Mouse (Mus musculus): ENCODE data around the gene Gm4952. TPM values are rescaled to one million over a fixed set of nuclear protein-coding genes. Genes with fewer than 3 reads are reported as not detected.

The Gm4952 gene
- polyA plus RNA-seq, 1 experiment from 2014 or later = not detected

GRCm38 (mm10) chr19:12596290-12597072 lies 3.3 kb upstream of the Gm4952 start:
- peaks cover 4% of the 10 kb centered on the region; the same call in 1 of the 2 replicates for H3K27me3 ChIP-seq (ENCODE audit: control insufficient read depth, insufficient read depth, low read length)
- H3K36me3 ChIP-seq (replicated peaks; ENCODE audit: control insufficient read depth, insufficient read depth) = no peaks in the 10 kb centered on the region
- H3K27ac ChIP-seq = peak overlapping the region; percentile 86
- no peaks in the 10 kb centered on the region for H3K9me3 ChIP-seq (ENCODE audit: control insufficient read depth, low read length)
- ATAC-seq (ENCODE audit: low FRiP score) (peak; percentile 69), DNase-seq (ENCODE audit: low spot score) (peak; percentile 50)
- peak overlapping the region; percentile 86 for H3K9ac ChIP-seq
- H3K4me2 ChIP-seq (replicated peaks) = peak overlapping the region; percentile 80
- peaks cover 10% of the 10 kb centered on the region; the same call in 1 of the 2 replicates for H3K4me1 ChIP-seq (replicated peaks; ENCODE audit: control insufficient read depth, insufficient read depth, low read length)
- peak overlapping the region; percentile 65 for H3K4me3 ChIP-seq (replicated peaks; ENCODE audit: low read length)
- 17% methylated on average over 23 of the region's 23 CpGs for WGBS

GRCm38 (mm10) chr19:12597073-12597405 lies 2.7 kb upstream of the Gm4952 start:
- H3K4me3 ChIP-seq (replicated peaks; ENCODE audit: low read length) = peak overlapping the region; percentile 65
- no peaks in the 10 kb centered on the region for H3K36me3 ChIP-seq (replicated peaks; ENCODE audit: control insufficient read depth, insufficient read depth)
- 62% methylated on average over 3 of the region's 3 CpGs for WGBS
- H3K4me1 ChIP-seq (replicated peaks; ENCODE audit: control insufficient read depth, insufficient read depth, low read length) = peaks cover 10% of the 10 kb centered on the region; the same call in 1 of the 2 replicates
- no peak overlapping the region for H3K27ac ChIP-seq
- ATAC-seq (ENCODE audit: low FRiP score) (no peak), DNase-seq (ENCODE audit: low spot score) (no peak)
- no peaks in the 10 kb centered on the region for H3K9me3 ChIP-seq (ENCODE audit: control insufficient read depth, low read length)
- peak overlapping the region; percentile 80 for H3K4me2 ChIP-seq (replicated peaks)
- H3K9ac ChIP-seq = peak overlapping the region; percentile 86; the same call in 1 of the 2 replicates
- H3K27me3 ChIP-seq (ENCODE audit: control insufficient read depth, insufficient read depth, low read length) = peaks cover 4% of the 10 kb centered on the region; the same call in 1 of the 2 replicates

- 69% methylated on average over 3 of the region's 3 CpGs for WGBS
- Histone ChIP-seq H3K4me3 (replicated peaks; ENCODE audit: low read length) (no peak overlapping the region), H3K36me3 (replicated peaks; ENCODE audit: control insufficient read depth, insufficient read depth) (no peaks in the 10 kb centered on the region), H3K9me3 (ENCODE audit: control insufficient read depth, low read length) (no peaks in the 10 kb centered on the region), H3K9ac (no peak overlapping the region), H3K27me3 (ENCODE audit: control insufficient read depth, insufficient read depth, low read length) (peaks cover 4% of the 10 kb centered on the region; the same call in 1 of the 2 replicates), H3K4me2 (replicated peaks) (no peak overlapping the region), H3K4me1 (replicated peaks; ENCODE audit: control insufficient read depth, insufficient read depth, low read length) (peaks cover 10% of the 10 kb centered on the region; the same call in 1 of the 2 replicates), H3K27ac (no peak overlapping the region)
- DNase-seq (ENCODE audit: low spot score) = no peak
- no peak for ATAC-seq (ENCODE audit: low FRiP score)
Observed at GRCm38 (mm10) chr19:12598674-12599073, 1.1 kb upstream of the Gm4952 start.

- H3K9me3 ChIP-seq (ENCODE audit: control insufficient read depth, low read length) = no peaks in the 10 kb centered on the region
- H3K4me1 ChIP-seq (replicated peaks; ENCODE audit: control insufficient read depth, insufficient read depth, low read length) = peaks cover 10% of the 10 kb centered on the region; the same call in 1 of the 2 replicates
- H3K4me2 ChIP-seq (replicated peaks) = no peak overlapping the region
- H3K9ac ChIP-seq = no peak overlapping the region
- H3K4me3 ChIP-seq (replicated peaks; ENCODE audit: low read length) = no peak overlapping the region
- no peak for ATAC-seq (ENCODE audit: low FRiP score)
- DNase-seq (ENCODE audit: low spot score) = no peak
- H3K27me3 ChIP-seq (ENCODE audit: control insufficient read depth, insufficient read depth, low read length) = no peaks in the 10 kb centered on the region
- no peaks in the 10 kb centered on the region for H3K36me3 ChIP-seq (replicated peaks; ENCODE audit: control insufficient read depth, insufficient read depth)
- WGBS = 22% methylated on average over 2 of the region's 2 CpGs
- H3K27ac ChIP-seq = no peak overlapping the region
Observed at GRCm38 (mm10) chr19:12600684-12601480, 1.1 kb downstream of the Gm4952 start.

- no peaks in the 10 kb centered on the region for H3K4me1 ChIP-seq (replicated peaks; ENCODE audit: control insufficient read depth, insufficient read depth, low read length)
- ATAC-seq (ENCODE audit: low FRiP score) = no peak
- no peaks in the 10 kb centered on the region for H3K27me3 ChIP-seq (ENCODE audit: control insufficient read depth, insufficient read depth, low read length)
Observed at GRCm38 (mm10) chr19:12608336-12608735, 8.6 kb downstream of the Gm4952 start.

GRCm38 (mm10) chr19:12613646-12614045 lies 13.9 kb downstream of the Gm4952 start:
- H3K9me3 ChIP-seq (ENCODE audit: control insufficient read depth, low read length) = no peaks in the 10 kb centered on the region
- H3K4me1 ChIP-seq (replicated peaks; ENCODE audit: control insufficient read depth, insufficient read depth, low read length) = no peaks in the 10 kb centered on the region
- no peaks in the 10 kb centered on the region for H3K36me3 ChIP-seq (replicated peaks; ENCODE audit: control insufficient read depth, insufficient read depth)
- WGBS = 74% methylated on average over 1 of the region's 1 CpGs
- no peak overlapping the region for H3K9ac ChIP-seq
- H3K4me2 ChIP-seq (replicated peaks) = no peak overlapping the region
- H3K27ac ChIP-seq = no peak overlapping the region
- ATAC-seq (ENCODE audit: low FRiP score) (no peak), DNase-seq (ENCODE audit: low spot score) (no peak)
- H3K27me3 ChIP-seq (ENCODE audit: control insufficient read depth, insufficient read depth, low read length) = no peaks in the 10 kb centered on the region
- H3K4me3 ChIP-seq (replicated peaks; ENCODE audit: low read length) = no peak overlapping the region

More at GRCm38 (mm10) chr19:12608336-12608735, 8.6 kb downstream of the Gm4952 start:
- Histone ChIP-seq H3K36me3 (replicated peaks; ENCODE audit: control insufficient read depth, insufficient read depth) (no peaks in the 10 kb centered on the region), H3K9me3 (ENCODE audit: control insufficient read depth, low read length) (no peaks in the 10 kb centered on the region), H3K27ac (no peak overlapping the region), H3K4me2 (replicated peaks) (no peak overlapping the region), H3K4me3 (replicated peaks; ENCODE audit: low read length) (no peak overlapping the region), H3K9ac (no peak overlapping the region)
- DNase-seq (ENCODE audit: low spot score) = no peak

GRCm38 (mm10) chr19:12633176-12633575 lies 33.4 kb downstream of the Gm4952 start, which contains the start of gene Glyat:
Gene Glyat, plus strand, starts transcription at chr19:12633308.
- no peaks in the 10 kb centered on the region for H3K36me3 ChIP-seq (replicated peaks; ENCODE audit: control insufficient read depth, insufficient read depth)
- no peaks in the 10 kb centered on the region for H3K4me1 ChIP-seq (replicated peaks; ENCODE audit: control insufficient read depth, insufficient read depth, low read length)
- no peak for DNase-seq (ENCODE audit: low spot score)
- no peak for ATAC-seq (ENCODE audit: low FRiP score)
- no peak within 1 kb of the TSS for H3K27ac ChIP-seq
- no peaks in the 10 kb centered on the region for H3K9me3 ChIP-seq (ENCODE audit: control insufficient read depth, low read length)
- H3K4me3 ChIP-seq (replicated peaks; ENCODE audit: low read length) = no peak within 1 kb of the TSS
- no peak within 1 kb of the TSS for H3K4me2 ChIP-seq (replicated peaks)
- WGBS = 88% methylated on average over 4 of the region's 4 CpGs
- no peaks in the 10 kb centered on the region for H3K27me3 ChIP-seq (ENCODE audit: control insufficient read depth, insufficient read depth, low read length)
- no peak within 1 kb of the TSS for H3K9ac ChIP-seq

GRCm38 (mm10) chr19:12634259-12634658 lies 34.5 kb downstream of the Gm4952 start:
- no peak for DNase-seq (ENCODE audit: low spot score)
- Histone ChIP-seq H3K27me3 (ENCODE audit: control insufficient read depth, insufficient read depth, low read length) (no peaks in the 10 kb centered on the region), H3K9me3 (ENCODE audit: control insufficient read depth, low read length) (no peaks in the 10 kb centered on the region), H3K4me3 (replicated peaks; ENCODE audit: low read length) (no peak overlapping the region), H3K4me1 (replicated peaks; ENCODE audit: control insufficient read depth, insufficient read depth, low read length) (no peaks in the 10 kb centered on the region), H3K27ac (no peak overlapping the region), H3K9ac (no peak overlapping the region), H3K4me2 (replicated peaks) (no peak overlapping the region), H3K36me3 (replicated peaks; ENCODE audit: control insufficient read depth, insufficient read depth) (no peaks in the 10 kb centered on the region)
- ATAC-seq (ENCODE audit: low FRiP score) = no peak
- 89% methylated on average over 3 of the region's 3 CpGs for WGBS

GRCm38 (mm10) chr19:12634963-12635362 lies 35.2 kb downstream of the Gm4952 start:
- DNase-seq (ENCODE audit: low spot score) (no peak), ATAC-seq (ENCODE audit: low FRiP score) (no peak)
- H3K4me3 ChIP-seq (replicated peaks; ENCODE audit: low read length) = no peak overlapping the region
- H3K9ac ChIP-seq = no peak overlapping the region
- H3K4me1 ChIP-seq (replicated peaks; ENCODE audit: control insufficient read depth, insufficient read depth, low read length) = no peaks in the 10 kb centered on the region
- WGBS = 93% methylated on average over 4 of the region's 4 CpGs
- H3K27me3 ChIP-seq (ENCODE audit: control insufficient read depth, insufficient read depth, low read length) = no peaks in the 10 kb centered on the region
- no peak overlapping the region for H3K4me2 ChIP-seq (replicated peaks)
- H3K9me3 ChIP-seq (ENCODE audit: control insufficient read depth, low read length) = no peaks in the 10 kb centered on the region
- no peak overlapping the region for H3K27ac ChIP-seq
- no peaks in the 10 kb centered on the region for H3K36me3 ChIP-seq (replicated peaks; ENCODE audit: control insufficient read depth, insufficient read depth)
